Mouse (Mus musculus): ENCODE measurements around the gene Gm30083.

Gm30083 gene

DNA sequence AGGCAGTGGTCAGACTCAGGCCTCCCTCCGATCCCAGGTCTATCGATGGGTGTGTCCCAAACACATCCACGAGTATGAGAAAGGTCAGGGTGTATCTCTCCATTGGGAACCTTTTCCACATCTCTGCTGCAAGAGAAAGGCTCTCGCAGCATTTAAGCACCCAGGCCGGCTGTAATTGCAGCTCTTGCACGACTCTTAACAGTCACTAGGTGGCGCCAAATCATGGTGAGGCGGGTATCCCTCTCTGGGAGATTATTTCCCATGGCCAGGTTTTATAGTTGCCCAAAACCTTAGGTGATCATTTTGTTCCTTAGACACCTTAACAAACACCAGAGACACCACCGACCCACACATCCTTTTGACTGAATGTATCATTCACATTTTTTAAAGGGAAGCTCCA lies 55.6 kb downstream of the Gm30083 start:
- no peak for DNase-seq (ENCODE audit: low read depth in 1 of 2, low spot score in 2 of 2)

GRCm38 (mm10) chr14:33958841-33959240 lies 56.1 kb downstream of the Gm30083 start:
- DNase-seq (ENCODE audit: low read depth in 1 of 2, low spot score in 2 of 2) = no peak

- no peak for DNase-seq (ENCODE audit: low read depth in 1 of 2, low spot score in 2 of 2)
These were observed 56.8 kb downstream of the Gm30083 start for GRCm38 (mm10) chr14:33958186-33958585.

DNA sequence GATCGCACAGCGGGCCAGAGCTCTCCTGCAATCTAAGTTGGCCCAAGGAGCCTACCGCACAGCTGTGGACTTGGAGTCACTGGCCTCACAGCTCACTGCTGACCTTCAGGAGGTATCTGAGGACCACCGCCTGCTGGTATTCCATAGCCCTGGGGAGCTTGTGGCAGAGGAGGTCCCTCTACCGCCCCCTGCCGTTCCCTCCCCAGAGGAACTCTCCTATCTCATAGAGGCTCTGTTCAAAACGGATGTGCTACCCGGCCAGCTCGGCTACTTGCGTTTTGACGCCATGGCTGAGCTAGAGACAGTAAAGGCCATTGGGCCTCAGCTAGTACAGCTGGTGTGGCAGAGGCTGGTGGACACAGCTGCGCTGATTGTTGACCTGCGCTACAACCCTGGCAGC lies 58.9 kb downstream of the Gm30083 start:
- DNase-seq (ENCODE audit: low read depth in 1 of 2, low spot score in 2 of 2) = no peak

- DNase-seq (ENCODE audit: low read depth in 1 of 2, low spot score in 2 of 2) = no peak
These were observed 61.2 kb downstream of the Gm30083 start, which contains the start of gene Rbp3 for GRCm38 (mm10) chr14:33953761-33954160. Gene Rbp3 (plus strand): TSS chr14:33954003.

GRCm38 (mm10) chr14:33952233-33952981 lies 62.6 kb downstream of the Gm30083 start:
- DNase-seq (ENCODE audit: low read depth in 1 of 2, low spot score in 2 of 2) = no peak

DNA sequence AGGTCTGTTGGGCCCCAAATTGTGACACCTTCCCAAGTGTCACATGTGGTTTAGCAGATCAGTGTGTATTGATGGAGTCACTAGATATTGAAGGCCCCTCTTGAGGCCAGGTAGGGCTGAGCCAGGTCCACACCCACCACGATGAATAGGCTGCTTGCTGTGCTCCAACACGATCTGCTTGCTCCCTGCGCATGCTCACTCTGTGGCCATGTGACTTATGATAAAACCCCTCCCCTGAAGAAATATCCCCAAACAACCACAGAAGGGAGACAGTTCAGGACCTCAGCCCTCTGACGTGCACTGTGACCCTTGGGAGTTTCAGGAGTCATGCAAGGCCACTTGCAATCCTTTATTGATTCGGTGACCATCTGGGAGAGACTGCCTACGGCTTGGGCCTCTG lies 68.9 kb downstream of the Gm30083 start:
- DNase-seq (ENCODE audit: low read depth in 1 of 2, low spot score in 2 of 2) = no peak

DNA sequence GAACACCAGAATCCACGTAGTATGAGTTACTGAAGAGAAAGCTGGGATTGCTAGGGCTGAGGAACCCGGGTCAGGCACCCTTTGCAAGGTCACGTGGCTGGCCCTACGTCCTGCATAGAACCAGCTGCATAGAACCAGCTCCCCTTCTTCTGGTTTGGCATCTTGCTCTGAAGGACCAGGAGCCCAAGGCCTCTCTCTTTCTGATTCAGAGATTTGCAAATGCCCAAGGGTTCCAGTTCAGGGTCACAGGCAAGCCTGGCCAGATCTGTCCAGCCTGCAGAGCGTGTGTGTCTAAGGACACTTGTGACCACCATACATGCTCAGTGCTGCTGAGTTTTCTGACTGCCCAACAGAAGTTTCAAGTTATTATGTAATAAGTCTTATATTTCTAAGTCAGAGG lies 72.8 kb downstream of the Gm30083 start:
- DNase-seq (ENCODE audit: low read depth in 1 of 2, low spot score in 2 of 2) = no peak

GRCm38 (mm10) chr14:33940739-33941138 lies 74.2 kb downstream of the Gm30083 start, which contains the start of gene Gdf2:
Gene Gdf2 (plus strand): TSS chr14:33941039.
- DNase-seq (ENCODE audit: low read depth in 1 of 2, low spot score in 2 of 2) = no peak

DNA sequence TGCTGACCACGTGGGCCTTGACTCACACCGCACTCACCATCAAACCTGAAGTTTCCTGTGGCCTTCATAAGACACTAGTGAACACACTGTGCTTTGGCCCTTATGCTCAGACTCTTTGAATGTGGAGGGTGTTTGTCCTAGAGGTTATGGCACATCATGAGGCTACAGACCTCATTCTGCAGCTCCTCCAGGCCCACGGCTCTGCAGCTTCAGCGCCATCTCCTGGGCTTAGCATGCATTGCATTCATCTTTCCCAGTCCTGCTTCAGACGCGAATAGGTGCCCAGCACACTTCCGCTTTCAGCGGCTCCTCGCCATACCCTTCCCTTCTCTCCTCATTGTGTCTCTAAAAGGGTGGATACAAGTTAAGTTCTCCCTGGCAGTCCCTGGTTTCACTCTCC lies 75.9 kb downstream of the Gm30083 start:
- DNase-seq (ENCODE audit: low read depth in 1 of 2, low spot score in 2 of 2) = no peak
